Mouse (Mus musculus) cerebellum, adult 2 months (tissue): Measurements from ENCODE around the gene Triobp. TPM values are rescaled to one million over a fixed set of nuclear protein-coding genes. Genes with fewer than 3 reads are reported as not detected.

ENCODE experiments used
- DNase-seq, 2 experiments: peaks; one replicate each; pipeline ENCODE4 v3.0.0; 2021
- H3K27ac ChIP-seq: fragments of 200-500 bp; 2 replicates; pipeline ENCODE4 v1.5.1; 2012; ENCODE audit warnings: low read length, control low read depth, inconsistent platforms; ENCODE audit not compliant: insufficient read depth
- H3K27me3 ChIP-seq: fragments of 200-500 bp; 2 replicates; pipeline ENCODE4 v1.6.1; 2012; ENCODE audit warnings: inconsistent platforms, mild to moderate bottlenecking, low read length, moderate library complexity; ENCODE audit not compliant: control insufficient read depth, insufficient read depth
- H3K4me1 ChIP-seq: fragments of 200-500 bp; 2 replicates; pipeline ENCODE4 v1.6.1; 2011; ENCODE audit warnings: low read length; ENCODE audit not compliant: control insufficient read depth, insufficient read depth
- H3K4me3 ChIP-seq: fragments of 200-500 bp; replicated peaks from 2 replicates; pipeline ENCODE3; 2011; ENCODE audit warnings: mild to moderate bottlenecking, low read depth, low read length, control low read depth; ENCODE audit not compliant: insufficient read depth
- CTCF ChIP-seq: fragments of 200-500 bp; IDR thresholded peaks from 2 replicates; pipeline ENCODE4 v1.5.1; 2011; ENCODE audit warnings: low read depth, mild to moderate bottlenecking, control low read depth, low read length, moderate library complexity, borderline replicate concordance; ENCODE audit not compliant: insufficient read depth
- POLR2A ChIP-seq: fragments of 200-500 bp; IDR thresholded peaks from 2 replicates; pipeline ENCODE4 v1.6.1; 2011; ENCODE audit warnings: low read length, control low read depth, borderline replicate concordance; ENCODE audit not compliant: insufficient read depth
- WGBS: fragments of 180-500 bp; shearing (Covaris S2); methylation state at CpG from one replicate; pipeline ENCODE4 v1.1.7; 2018; 5-methylcytosine and 5-hydroxymethylcytosine counted together
- polyA plus RNA-seq: library from polyadenylated mRNA; depleted of rRNA; stranded (reverse); fragments of >200 nt; gene quantifications from 2 replicates; pipeline ENCODE4 v1.2.3, GENCODE M21; 2012

Triobp gene
- polyA plus RNA-seq, 1 experiment = 35.3 TPM

DNA sequence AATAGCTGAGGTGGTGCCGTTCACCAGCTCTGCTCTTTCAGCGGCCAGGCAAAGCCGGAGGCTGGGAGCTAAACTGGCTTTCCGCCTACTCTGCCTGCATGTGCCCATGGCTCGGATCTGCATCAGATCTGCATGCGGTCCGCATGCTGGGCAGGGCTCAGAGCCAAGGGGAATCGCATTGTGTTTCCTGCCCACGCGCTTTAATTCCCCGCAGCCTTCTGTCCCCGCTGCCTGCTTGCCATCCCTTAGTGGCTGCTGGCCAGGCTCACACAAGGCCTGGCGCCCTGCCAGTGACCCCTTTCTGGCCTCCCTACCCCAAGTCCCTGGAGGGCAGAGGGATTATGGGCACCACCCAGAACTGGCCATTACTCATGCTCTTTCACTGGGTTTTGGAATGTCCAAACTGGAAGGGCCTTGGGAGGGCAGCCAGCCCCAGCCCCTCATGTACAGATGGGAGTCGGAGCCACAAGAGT, 41.0 kb downstream of the Triobp start:
- Histone ChIP-seq H3K27me3 (no peaks in the 10 kb centered on the region), H3K27ac (peak overlapping the region; percentile 77), H3K4me3 (no peak overlapping the region), H3K4me1 (peaks cover 59% of the 10 kb centered on the region)
- DNase-seq = peak; percentile 99
- WGBS = under 1% methylated on average over 14 of the region's 14 CpGs
- no peak for TF ChIP-seq CTCF
- TF ChIP-seq POLR2A = peak; percentile 42; the same call in 1 of the 2 replicates

DNA sequence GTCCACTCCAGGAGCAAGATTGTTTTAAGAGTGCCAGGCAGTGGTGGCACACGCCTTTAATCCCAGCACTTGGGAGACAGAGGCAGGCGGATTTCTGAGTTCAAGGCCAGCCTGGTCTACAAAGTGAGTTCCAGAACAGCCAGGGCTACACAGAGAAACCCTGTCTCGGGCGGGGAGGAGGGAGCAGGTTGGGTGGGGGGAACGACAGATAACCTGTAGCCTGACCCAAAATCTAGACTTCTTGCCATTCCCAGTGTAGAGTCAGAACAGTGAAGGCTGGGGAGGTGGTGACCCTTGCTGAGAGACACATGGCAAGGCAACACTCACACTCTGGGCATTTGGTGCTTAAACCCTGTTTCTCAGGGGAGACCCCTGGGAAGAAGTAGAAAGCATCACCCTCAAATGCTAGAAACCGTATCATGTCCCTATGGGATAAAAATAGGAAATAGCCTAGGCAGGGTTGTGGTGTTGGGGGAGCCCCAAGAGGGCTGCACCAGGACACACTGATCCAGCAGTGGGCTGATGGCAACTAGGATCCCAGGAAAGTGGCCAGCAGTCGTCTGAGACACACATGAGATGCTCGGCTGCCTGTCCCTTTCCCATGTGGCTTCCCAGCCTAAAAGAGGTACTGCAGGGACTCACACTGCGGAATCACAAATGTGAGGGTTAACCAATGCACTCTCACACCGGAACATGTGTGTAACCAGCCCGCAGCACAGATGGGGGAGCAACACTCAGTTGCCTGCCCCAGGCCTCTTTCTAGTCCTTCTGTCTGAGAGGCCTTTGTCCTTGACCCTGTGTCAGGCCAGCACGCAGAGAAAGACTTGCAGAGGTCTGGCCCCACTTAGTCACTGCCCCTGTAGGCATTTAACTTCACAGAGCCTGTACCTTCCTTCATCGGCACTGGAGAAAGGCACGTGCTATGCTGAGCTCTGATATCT, 41.9 kb downstream of the Triobp start:
- Histone ChIP-seq H3K4me3 (no peak overlapping the region), H3K4me1 (peaks cover 51% of the 10 kb centered on the region), H3K27ac (peak overlapping the region; percentile 47; the same call in 1 of the 2 replicates), H3K27me3 (no peaks in the 10 kb centered on the region)
- peak in 1 of 2 experiments; percentile 34 for DNase-seq
- 73% methylated on average over 14 of the region's 14 CpGs for WGBS
- TF ChIP-seq POLR2A = no peak
- TF ChIP-seq CTCF = no peak

- Histone ChIP-seq H3K27ac (no peak overlapping the region), H3K4me1 (peaks cover 45% of the 10 kb centered on the region), H3K4me3 (no peak overlapping the region), H3K27me3 (no peaks in the 10 kb centered on the region)
- TF ChIP-seq CTCF = no peak
- TF ChIP-seq POLR2A = no peak
- 98% methylated on average over 9 of the region's 9 CpGs for WGBS
- no peak for DNase-seq
These were observed 42.6 kb downstream of the Triobp start for GRCm38 (mm10) chr15:78990093-78990463.

DNA sequence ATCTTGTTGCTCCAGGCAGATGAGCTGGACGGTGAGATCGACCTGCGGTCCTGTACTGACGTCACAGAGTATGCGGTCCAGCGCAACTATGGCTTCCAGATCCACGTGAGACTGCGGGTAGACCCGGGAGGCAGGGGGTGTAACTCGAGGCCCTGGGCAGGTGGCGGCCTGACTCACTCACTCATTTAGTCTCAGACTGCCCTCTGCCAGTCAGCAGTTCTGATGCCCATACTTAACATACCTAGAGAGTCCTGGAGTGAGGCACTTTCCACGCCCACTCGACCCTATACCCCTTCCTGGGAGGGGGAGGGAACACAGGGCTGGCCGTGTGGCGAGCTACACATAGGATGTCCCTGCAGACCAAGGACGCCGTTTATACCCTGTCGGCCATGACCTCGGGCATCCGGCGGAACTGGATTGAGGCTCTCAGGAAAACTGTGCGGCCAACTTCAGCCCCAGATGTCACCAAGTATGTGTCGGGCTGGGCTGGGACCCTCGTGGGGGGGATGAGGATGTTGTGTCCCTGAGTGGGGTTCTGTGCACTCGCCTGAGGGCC, 43.5 kb downstream of the Triobp start:
- WGBS = 94% methylated on average over 25 of the region's 25 CpGs
- DNase-seq = peak in 1 of 2 experiments; percentile 23
- Histone ChIP-seq H3K4me3 (no peak overlapping the region), H3K27me3 (no peaks in the 10 kb centered on the region), H3K27ac (no peak overlapping the region), H3K4me1 (peaks cover 35% of the 10 kb centered on the region)
- no peak for TF ChIP-seq CTCF
- TF ChIP-seq POLR2A = no peak

DNA sequence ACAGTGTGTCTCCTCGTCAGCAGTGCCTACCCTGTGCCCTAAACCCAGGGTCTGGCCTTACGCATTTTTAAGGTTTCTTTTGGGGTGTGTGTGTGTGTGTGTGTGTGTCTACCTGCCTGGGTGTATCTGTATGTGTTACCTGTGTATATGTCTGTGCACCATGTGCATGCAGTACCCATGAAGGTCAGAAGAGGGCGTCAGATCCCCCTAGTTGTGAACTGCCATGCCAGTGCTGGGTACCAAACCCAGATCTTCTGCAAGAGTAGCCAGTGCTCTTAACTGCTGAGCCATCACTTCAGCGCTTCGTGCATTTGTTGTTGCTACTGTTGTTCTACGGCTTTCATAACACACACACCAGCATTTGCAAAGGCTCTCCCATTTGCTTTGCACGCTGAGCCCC, 44.7 kb downstream of the Triobp start:
- Histone ChIP-seq H3K4me3 (no peak overlapping the region), H3K4me1 (peaks cover 23% of the 10 kb centered on the region), H3K27me3 (no peaks in the 10 kb centered on the region), H3K27ac (no peak overlapping the region)
- WGBS = 93% methylated on average over 7 of the region's 7 CpGs
- peak in 1 of 2 experiments; percentile 22 for DNase-seq
- TF ChIP-seq POLR2A (no peak), CTCF (peak; percentile 32)

DNA sequence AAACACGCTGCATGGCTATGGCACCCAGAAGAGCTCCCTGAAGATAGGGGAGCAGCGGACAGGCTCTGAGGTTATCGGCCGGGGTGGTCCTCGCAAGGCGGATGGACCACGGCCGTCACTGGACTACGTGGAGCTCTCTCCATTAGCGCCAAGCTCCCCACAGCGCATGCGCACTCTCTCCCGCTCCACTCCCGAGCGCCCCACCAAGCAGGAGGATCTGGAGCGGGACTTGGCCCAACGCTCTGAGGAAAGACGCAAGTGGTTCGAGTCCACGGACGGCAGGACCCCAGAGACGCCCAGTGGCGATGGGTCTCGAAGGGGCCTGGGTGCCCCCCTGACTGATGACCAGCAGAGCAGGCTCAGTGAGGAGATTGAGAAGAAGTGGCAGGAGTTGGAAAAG, 45.4 kb downstream of the Triobp start:
- H3K27me3 ChIP-seq = no peaks in the 10 kb centered on the region
- no peak for DNase-seq
- no peak overlapping the region for H3K4me3 ChIP-seq
- TF ChIP-seq POLR2A (no peak), CTCF (no peak)
- no peak overlapping the region for H3K27ac ChIP-seq
- WGBS = 96% methylated on average over 24 of the region's 24 CpGs
- H3K4me1 ChIP-seq = peaks cover 16% of the 10 kb centered on the region

DNA sequence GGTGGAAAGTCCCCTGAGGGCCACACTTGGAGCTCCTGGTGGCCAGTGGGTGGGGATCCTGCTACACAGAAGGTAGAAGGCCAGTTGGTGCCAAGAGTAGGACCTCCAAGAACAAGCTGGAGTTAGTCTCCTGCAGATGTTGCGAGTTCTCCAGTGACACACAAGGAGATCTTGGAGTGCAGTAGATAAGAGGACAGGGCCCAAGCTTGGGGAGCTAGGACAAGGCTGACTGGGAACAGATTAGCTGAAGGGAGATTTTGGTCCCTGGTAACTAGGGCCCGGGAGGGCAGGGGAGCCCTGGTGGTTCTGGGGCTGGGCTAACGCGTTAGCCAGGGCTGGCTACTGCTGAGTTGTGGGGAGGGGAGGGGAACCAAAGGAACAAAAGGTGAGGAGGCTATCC, 48.4 kb downstream of the Triobp start:
- H3K4me1 ChIP-seq = peaks cover 20% of the 10 kb centered on the region
- TF ChIP-seq POLR2A (no peak), CTCF (no peak)
- DNase-seq = no peak
- 95% methylated on average over 4 of the region's 4 CpGs for WGBS
- no peaks in the 10 kb centered on the region for H3K27me3 ChIP-seq
- H3K4me3 ChIP-seq = no peak overlapping the region
- H3K27ac ChIP-seq = no peak overlapping the region

GRCm38 (mm10) chr15:78996663-78997062, 49.1 kb downstream of the Triobp start:
- no peak for DNase-seq
- 82% methylated on average over 3 of the region's 3 CpGs for WGBS
- no peak overlapping the region for H3K27ac ChIP-seq
- H3K4me1 ChIP-seq = peaks cover 27% of the 10 kb centered on the region
- H3K27me3 ChIP-seq = no peaks in the 10 kb centered on the region
- TF ChIP-seq CTCF = no peak
- no peak for TF ChIP-seq POLR2A
- no peak overlapping the region for H3K4me3 ChIP-seq
